Mouse (Mus musculus) liver, adult 2 months (tissue): ENCODE data around the gene Rdm1. TPM values are rescaled to one million over a fixed set of nuclear protein-coding genes. Genes with fewer than 3 reads are reported as not detected.

Source experiments
- DNase-seq: peaks from one replicate; pipeline ENCODE4 v3.0.0-alpha.2; 2011; ENCODE audit warnings: low read depth, low spot score; ENCODE audit errors: extremely low read depth
- H3K27ac ChIP-seq: fragments of 200-500 bp; replicated peaks from 2 replicates; pipeline ENCODE4 v1.5.1; 2012; ENCODE audit warnings: low read depth, mild to moderate bottlenecking, control low read depth, inconsistent platforms, low read length; ENCODE audit not compliant: insufficient read depth
- H3K27me3 ChIP-seq: fragments of 200-500 bp; 2 replicates; pipeline ENCODE4 v1.6.1; 2012; ENCODE audit warnings: mild to moderate bottlenecking, moderate library complexity, low read length, inconsistent platforms; ENCODE audit not compliant: control insufficient read depth, insufficient read depth
- H3K36me3 ChIP-seq: fragments of 200-500 bp; 2 replicates; pipeline ENCODE4 v1.6.1; 2012; ENCODE audit warnings: low read length, inconsistent platforms; ENCODE audit not compliant: control insufficient read depth, insufficient read depth
- H3K4me1 ChIP-seq: fragments of 200-500 bp; 2 replicates; pipeline ENCODE4 v1.6.1; 2011; ENCODE audit warnings: low read length; ENCODE audit not compliant: control insufficient read depth, insufficient read depth
- H3K4me3 ChIP-seq: fragments of 200-500 bp; 2 replicates; pipeline ENCODE4 v1.5.1; 2011; ENCODE audit warnings: low read depth, mild to moderate bottlenecking, control low read depth, low read length, moderate library complexity; ENCODE audit not compliant: insufficient read depth
- H3K79me2 ChIP-seq: fragments of 200-500 bp; 2 replicates; pipeline ENCODE4 v1.6.1; 2012; ENCODE audit warnings: inconsistent platforms, mild to moderate bottlenecking, low read length, moderate library complexity; ENCODE audit not compliant: control insufficient read depth, insufficient read depth
- H3K9ac ChIP-seq: fragments of 200-500 bp; 2 replicates; pipeline ENCODE4 v1.6.1; 2012; ENCODE audit warnings: low read depth, mild to moderate bottlenecking, control low read depth, inconsistent platforms, low read length
- CTCF ChIP-seq: fragments of 200-500 bp; IDR thresholded peaks from 2 replicates; pipeline ENCODE4 v1.5.1; 2011; ENCODE audit warnings: low read depth, low read length, control low read depth
- POLR2A ChIP-seq: fragments of 200-500 bp; IDR thresholded peaks from 2 replicates; pipeline ENCODE4 v1.6.1; 2011; ENCODE audit warnings: low read length, control low read depth; ENCODE audit not compliant: insufficient read depth; ENCODE audit errors: extremely low read depth
- WGBS: fragments of 180-500 bp; shearing (Covaris S2); methylation state at CpG from one replicate; pipeline ENCODE4 v1.1.7; 2018; 5-methylcytosine and 5-hydroxymethylcytosine counted together
- polyA plus RNA-seq: library from polyadenylated mRNA; depleted of rRNA; stranded (reverse); fragments of >200 nt; gene quantifications from 2 replicates; pipeline ENCODE4 v1.2.3, GENCODE M21; 2012
- total RNA-seq: library from RNA; depleted of rRNA; stranded (reverse); fragments of >200 nt; gene quantifications from 2 replicates; pipeline ENCODE4 v1.2.3, GENCODE M21; 2014

The Rdm1 gene
- total and polyA plus RNA-seq, 2 experiments, result 12.4 to 12.9 TPM

DNA sequence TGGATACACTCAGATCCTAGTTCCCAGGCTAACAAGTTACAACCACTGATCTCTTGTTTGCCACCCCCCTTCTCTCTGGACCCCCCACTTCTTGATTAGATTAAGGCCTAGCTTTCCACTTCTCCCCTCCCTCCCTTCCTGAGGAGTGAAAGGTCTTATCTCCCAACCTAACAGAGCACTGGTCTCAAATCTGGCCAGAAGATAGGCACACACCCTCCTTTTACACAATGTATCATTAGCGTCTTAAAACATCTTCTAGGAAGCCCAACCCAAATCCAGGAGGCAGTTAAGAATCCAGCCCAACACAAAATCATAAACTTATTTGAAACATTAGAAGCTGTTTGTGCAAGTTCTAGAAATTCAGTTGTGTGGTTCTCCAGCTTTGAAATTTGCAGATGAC is 43.3 kb downstream of the Rdm1 start:
- Histone ChIP-seq H3K9ac (no peak overlapping the region), H3K36me3 (no peaks in the 10 kb centered on the region), H3K4me1 (peaks cover 18% of the 10 kb centered on the region), H3K27me3 (no peaks in the 10 kb centered on the region), H3K4me3 (no peak overlapping the region), H3K79me2 (peaks cover 11% of the 10 kb centered on the region; the same call in 1 of the 2 replicates), H3K27ac (no peak overlapping the region)
- no peak for TF ChIP-seq CTCF
- TF ChIP-seq POLR2A, result no peak
- 88% methylated on average over 1 of the region's 1 CpGs for WGBS
- no peak for DNase-seq

DNA sequence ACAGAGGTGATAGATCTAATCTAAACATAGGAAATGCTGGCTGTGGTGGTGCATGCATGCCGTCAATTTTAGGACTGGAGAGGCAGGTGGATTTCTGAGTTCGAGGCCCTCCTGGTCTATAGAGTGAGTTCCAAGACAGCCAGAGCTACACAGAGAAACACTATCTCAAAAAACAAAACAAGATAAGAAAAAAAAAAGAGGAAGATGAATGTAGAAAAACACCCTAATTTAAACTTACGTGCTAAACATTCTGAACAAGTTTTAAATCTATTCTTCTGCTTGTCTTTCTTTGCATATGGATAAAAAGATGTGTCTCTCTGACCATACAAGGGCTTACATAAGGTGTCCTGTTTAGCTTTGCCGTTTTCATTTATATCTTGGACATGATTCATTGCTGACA is 44.3 kb downstream of the Rdm1 start:
- TF ChIP-seq CTCF (no peak), POLR2A (no peak)
- Histone ChIP-seq H3K9ac (no peak overlapping the region), H3K36me3 (no peaks in the 10 kb centered on the region), H3K4me1 (peaks cover 21% of the 10 kb centered on the region), H3K4me3 (no peak overlapping the region), H3K27ac (no peak overlapping the region), H3K27me3 (no peaks in the 10 kb centered on the region), H3K79me2 (peaks cover 11% of the 10 kb centered on the region; the same call in 1 of the 2 replicates)
- WGBS, result 80% methylated on average over 4 of the region's 4 CpGs
- no peak for DNase-seq

DNA sequence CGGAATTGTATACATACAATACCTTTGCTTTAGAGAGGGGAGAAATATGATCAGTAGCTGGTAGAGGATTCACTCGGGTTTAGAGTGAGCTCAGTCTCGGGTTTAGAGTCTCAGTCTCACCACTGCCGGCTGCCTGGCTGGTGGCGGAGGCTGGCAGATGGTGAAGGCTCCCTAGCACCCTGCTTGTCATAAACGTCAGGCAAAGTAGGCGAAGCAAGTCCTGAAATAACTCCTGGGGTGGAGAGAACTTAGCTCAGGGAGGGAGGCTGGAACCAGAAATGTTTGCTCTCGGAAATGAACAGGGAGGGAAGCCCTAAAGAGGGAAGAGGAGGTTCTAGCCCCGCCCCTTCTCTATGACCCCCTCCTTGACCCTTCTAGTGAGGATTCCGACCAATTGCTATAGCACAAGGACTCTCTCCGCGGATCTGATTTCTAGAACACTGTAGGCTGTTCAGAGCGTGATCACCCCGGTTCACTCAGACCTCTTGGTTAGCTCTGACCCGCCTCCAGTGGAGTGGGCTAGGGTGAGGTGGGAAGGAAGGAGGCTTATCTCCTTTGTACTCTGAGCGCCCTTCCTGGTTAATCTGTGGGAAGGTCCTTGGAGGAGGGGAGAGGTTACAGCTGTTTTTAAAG is 46.1 kb downstream of the Rdm1 start:
- no peak for DNase-seq
- no peaks in the 10 kb centered on the region for H3K36me3 ChIP-seq
- peak overlapping the region; percentile 58 for H3K27ac ChIP-seq

DNA sequence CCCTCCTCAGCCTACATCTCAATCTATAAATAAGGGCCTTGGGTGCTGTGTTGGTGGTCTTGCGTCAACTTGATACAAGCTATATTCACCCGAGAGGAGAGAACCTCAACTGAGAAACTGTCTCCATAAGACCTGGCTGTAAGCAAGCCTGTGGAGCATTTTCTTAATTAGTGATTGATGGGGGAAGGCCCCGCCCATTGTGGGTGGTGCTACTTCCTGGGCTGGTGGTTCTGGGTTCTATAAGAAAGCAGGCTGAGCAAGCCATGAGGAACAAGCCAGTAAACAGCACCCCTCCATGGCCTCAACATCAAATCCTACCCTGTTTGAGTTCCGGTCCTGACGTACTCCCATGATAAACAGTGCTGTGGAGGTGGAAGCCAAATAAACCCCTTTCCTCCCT is 47.1 kb downstream of the Rdm1 start:
- Histone ChIP-seq H3K79me2 (no peaks in the 10 kb centered on the region), H3K4me3 (no peak overlapping the region), H3K27me3 (no peaks in the 10 kb centered on the region), H3K27ac (peak overlapping the region; percentile 9; the same call in 1 of the 2 replicates), H3K4me1 (peaks cover 11% of the 10 kb centered on the region), H3K9ac (no peak overlapping the region), H3K36me3 (no peaks in the 10 kb centered on the region)
- TF ChIP-seq CTCF, result no peak
- no peak for TF ChIP-seq POLR2A
- 91% methylated on average over 5 of the region's 5 CpGs for WGBS
- no peak for DNase-seq

More for the DNA sequence above, 46.1 kb downstream of the Rdm1 start:
- peak overlapping the region; percentile 28; the same call in 1 of the 2 replicates for H3K9ac ChIP-seq
- no peak overlapping the region; the same call in 1 of the 2 replicates for H3K4me3 ChIP-seq
- H3K79me2 ChIP-seq, result no peaks in the 10 kb centered on the region
- no peaks in the 10 kb centered on the region for H3K27me3 ChIP-seq
- WGBS, result 68% methylated on average over 16 of the region's 16 CpGs
- peaks cover 20% of the 10 kb centered on the region for H3K4me1 ChIP-seq
- TF ChIP-seq POLR2A, result no peak
- no peak for TF ChIP-seq CTCF

DNA sequence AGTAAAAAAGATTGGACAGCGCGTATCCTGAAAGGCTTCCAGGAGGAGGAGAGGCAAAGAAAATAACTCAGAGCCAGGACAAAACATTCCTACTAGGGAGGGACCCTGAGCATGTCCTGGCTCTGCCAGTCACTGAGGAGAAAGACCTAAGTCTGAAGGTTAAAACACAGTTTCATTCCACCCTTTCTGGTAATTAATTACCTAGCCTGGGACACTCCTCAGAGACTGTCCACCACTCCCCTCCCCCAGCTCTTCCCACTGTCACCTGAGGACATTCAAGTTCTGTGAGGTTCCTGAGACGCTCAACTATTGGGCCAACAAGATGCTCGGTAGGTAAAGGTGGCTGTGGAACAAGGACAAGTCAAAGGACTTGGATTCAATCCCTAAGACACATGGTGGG is 48.4 kb downstream of the Rdm1 start:
- Histone ChIP-seq H3K27me3 (no peaks in the 10 kb centered on the region), H3K4me1 (peaks cover 9% of the 10 kb centered on the region), H3K36me3 (no peaks in the 10 kb centered on the region), H3K79me2 (no peaks in the 10 kb centered on the region), H3K27ac (peak overlapping the region; percentile 73), H3K4me3 (no peak overlapping the region), H3K9ac (peak overlapping the region; percentile 40)
- 26% methylated on average over 4 of the region's 4 CpGs for WGBS
- peak; percentile 87 for DNase-seq
- no peak for TF ChIP-seq POLR2A

DNA sequence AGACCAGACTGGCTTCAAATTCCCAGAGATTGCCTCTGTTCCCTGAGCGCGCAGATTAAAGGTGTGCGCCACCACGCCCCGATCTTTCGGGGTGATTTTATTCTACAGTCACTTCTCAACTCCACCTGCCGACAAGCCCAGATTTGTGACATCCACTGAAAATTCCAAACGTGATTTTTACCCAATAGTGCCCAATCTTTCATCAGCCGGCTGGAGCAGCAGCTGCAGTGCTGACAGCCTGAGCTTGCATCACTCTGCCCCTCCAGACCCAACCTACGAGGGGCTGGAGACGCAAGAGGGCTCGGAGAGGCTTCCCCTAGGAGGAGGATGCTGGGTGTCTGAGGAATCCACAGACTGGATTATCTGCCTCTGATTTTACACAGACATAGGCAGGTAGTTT is 50.7 kb downstream of the Rdm1 start:
- TF ChIP-seq CTCF (no peak), POLR2A (no peak)
- peaks cover 13% of the 10 kb centered on the region for H3K4me1 ChIP-seq
- H3K79me2 ChIP-seq, result no peaks in the 10 kb centered on the region
- no peaks in the 10 kb centered on the region for H3K36me3 ChIP-seq
- WGBS, result 89% methylated on average over 12 of the region's 12 CpGs
- no peak overlapping the region for H3K27ac ChIP-seq
- no peaks in the 10 kb centered on the region for H3K27me3 ChIP-seq
- no peak overlapping the region for H3K4me3 ChIP-seq
- no peak overlapping the region for H3K9ac ChIP-seq
- no peak for DNase-seq
